Mouse (Mus musculus): ENCODE data around the gene Cks1b.

GRCm38 (mm10) chr3:89382950-89383349, 35.2 kb downstream of the Cks1b start:
- TF ChIP-seq CTCF (conservative IDR thresholded peaks at IDR 0.05; ENCODE audit: insufficient read depth, insufficient read length, low read depth, low read length) (no peak), POLR2A (IDR thresholded peaks at IDR 0.05; ENCODE audit: low read depth, low read length) (no peak)

Measured in kidney, adult 2 months (tissue).